Mouse (Mus musculus): ENCODE measurements around the gene Cdk8.

- TF ChIP-seq CTCF (conservative IDR thresholded peaks at IDR 0.05; ENCODE audit: low read length) (no peak), NANOG (IDR thresholded peaks at IDR 0.05; ENCODE audit: borderline replicate concordance, low read length) (no peak), POU5F1 (IDR thresholded peaks at IDR 0.05; ENCODE audit: borderline replicate concordance, low read length) (no peak)
Observed at GRCm38 (mm10) chr5:146315268-146315921, 84.4 kb downstream of the Cdk8 start.
